Mouse (Mus musculus): ENCODE results near the gene Frmd4a. TPM values are rescaled to one million over a fixed set of nuclear protein-coding genes. Genes with fewer than 3 reads are reported as not detected.
"Not testable (repeated sequence)": the region's sequence is repeated elsewhere in the genome, so short reads cannot be mapped to it uniquely, and the experiment has no call there.

Frmd4a gene
- polyA plus RNA-seq, 1 experiment from 2014 or later, result 13.7 TPM

GRCm38 (mm10) chr2:4619126-4619525 lies 601.6 kb downstream of the Frmd4a start:
- H3K4me3 ChIP-seq (ENCODE audit: low read length); ATAC-seq; H3K27me3 ChIP-seq (replicated peaks; ENCODE audit: control insufficient read depth, insufficient read depth, low read length); H3K36me3 ChIP-seq (ENCODE audit: control insufficient read depth, insufficient read depth, low read length); H3K4me2 ChIP-seq (ENCODE audit: low read depth, low read length); H3K27ac ChIP-seq (ENCODE audit: low read length); H3K4me1 ChIP-seq (ENCODE audit: control insufficient read depth, insufficient read depth, low read length); H3K9ac ChIP-seq (ENCODE audit: low read depth, low read length); H3K9me3 ChIP-seq (ENCODE audit: control insufficient read depth, low read length): not testable (repeated sequence)

GRCm38 (mm10) chr2:4619893-4620593 lies 602.5 kb downstream of the Frmd4a start:
- no peak overlapping the region for H3K9ac ChIP-seq (ENCODE audit: low read depth, low read length)
- H3K36me3 ChIP-seq (ENCODE audit: control insufficient read depth, insufficient read depth, low read length), result peaks cover 3% of the 10 kb centered on the region
- peak overlapping the region; percentile 72 for H3K27ac ChIP-seq (ENCODE audit: low read length)
- H3K4me1 ChIP-seq (ENCODE audit: control insufficient read depth, insufficient read depth, low read length), result 0 out of 2 replicates have a peak, but pooled peaks cover 8% of the 10 kb centered on the region
- H3K9me3 ChIP-seq (ENCODE audit: control insufficient read depth, low read length), result no peaks in the 10 kb centered on the region
- no peak overlapping the region for H3K4me2 ChIP-seq (ENCODE audit: low read depth, low read length)
- H3K27me3 ChIP-seq (replicated peaks; ENCODE audit: control insufficient read depth, insufficient read depth, low read length), result no peaks in the 10 kb centered on the region
- 60% methylated on average over 6 of the region's 6 CpGs for WGBS
- ATAC-seq, result peak; percentile 22; the same call in 1 of the 2 replicates
- no peak overlapping the region for H3K4me3 ChIP-seq (ENCODE audit: low read length)

GRCm38 (mm10) chr2:4620640-4621401 lies 603.3 kb downstream of the Frmd4a start:
- no peaks in the 10 kb centered on the region for H3K27me3 ChIP-seq (replicated peaks; ENCODE audit: control insufficient read depth, insufficient read depth, low read length)
- WGBS, result 53% methylated on average over 12 of the region's 12 CpGs
- H3K9me3 ChIP-seq (ENCODE audit: control insufficient read depth, low read length), result no peaks in the 10 kb centered on the region
- peak overlapping the region; percentile 72 for H3K27ac ChIP-seq (ENCODE audit: low read length)
- no peak overlapping the region for H3K9ac ChIP-seq (ENCODE audit: low read depth, low read length)
- 0 out of 2 replicates have a peak, but pooled peaks cover 5% of the 10 kb centered on the region for H3K4me1 ChIP-seq (ENCODE audit: control insufficient read depth, insufficient read depth, low read length)
- ATAC-seq, result peak; percentile 71
- no peak overlapping the region for H3K4me3 ChIP-seq (ENCODE audit: low read length)
- peaks cover 3% of the 10 kb centered on the region for H3K36me3 ChIP-seq (ENCODE audit: control insufficient read depth, insufficient read depth, low read length)
- no peak overlapping the region for H3K4me2 ChIP-seq (ENCODE audit: low read depth, low read length)

GRCm38 (mm10) chr2:4621471-4621985 lies 604.0 kb downstream of the Frmd4a start:
- WGBS, result 57% methylated on average over 3 of the region's 3 CpGs
- Histone ChIP-seq H3K4me3 (ENCODE audit: low read length) (no peak overlapping the region), H3K36me3 (ENCODE audit: control insufficient read depth, insufficient read depth, low read length) (peaks cover 5% of the 10 kb centered on the region), H3K4me2 (ENCODE audit: low read depth, low read length) (no peak overlapping the region), H3K27me3 (replicated peaks; ENCODE audit: control insufficient read depth, insufficient read depth, low read length) (no peaks in the 10 kb centered on the region), H3K9ac (ENCODE audit: low read depth, low read length) (no peak overlapping the region), H3K9me3 (ENCODE audit: control insufficient read depth, low read length) (no peaks in the 10 kb centered on the region), H3K27ac (ENCODE audit: low read length) (peak overlapping the region; percentile 72), H3K4me1 (ENCODE audit: control insufficient read depth, insufficient read depth, low read length) (0 out of 2 replicates have a peak, but pooled peaks cover 5% of the 10 kb centered on the region)
- ATAC-seq, result peak; percentile 33; the same call in 1 of the 2 replicates

- no peak overlapping the region for H3K4me2 ChIP-seq (ENCODE audit: low read depth, low read length)
Observed at GRCm38 (mm10) chr2:4626911-4627310, 609.4 kb downstream of the Frmd4a start.

GRCm38 (mm10) chr2:4628920-4629319 lies 611.4 kb downstream of the Frmd4a start:
- Histone ChIP-seq H3K4me2 (ENCODE audit: low read depth, low read length) (no peak overlapping the region), H3K27ac (ENCODE audit: low read length) (no peak overlapping the region), H3K4me1 (ENCODE audit: control insufficient read depth, insufficient read depth, low read length) (no peaks in the 10 kb centered on the region), H3K27me3 (replicated peaks; ENCODE audit: control insufficient read depth, insufficient read depth, low read length) (no peaks in the 10 kb centered on the region), H3K4me3 (ENCODE audit: low read length) (no peak overlapping the region), H3K9me3 (ENCODE audit: control insufficient read depth, low read length) (no peaks in the 10 kb centered on the region), H3K9ac (ENCODE audit: low read depth, low read length) (no peak overlapping the region), H3K36me3 (ENCODE audit: control insufficient read depth, insufficient read depth, low read length) (peaks cover 12% of the 10 kb centered on the region)
- 95% methylated on average over 2 of the region's 2 CpGs for WGBS
- no peak for ATAC-seq

More at GRCm38 (mm10) chr2:4626911-4627310, 609.4 kb downstream of the Frmd4a start:
- Histone ChIP-seq H3K27me3 (replicated peaks; ENCODE audit: control insufficient read depth, insufficient read depth, low read length) (no peaks in the 10 kb centered on the region), H3K36me3 (ENCODE audit: control insufficient read depth, insufficient read depth, low read length) (peaks cover 5% of the 10 kb centered on the region), H3K9me3 (ENCODE audit: control insufficient read depth, low read length) (no peaks in the 10 kb centered on the region), H3K4me3 (ENCODE audit: low read length) (no peak overlapping the region), H3K4me1 (ENCODE audit: control insufficient read depth, insufficient read depth, low read length) (no peaks in the 10 kb centered on the region), H3K9ac (ENCODE audit: low read depth, low read length) (no peak overlapping the region), H3K27ac (ENCODE audit: low read length) (no peak overlapping the region)
- 77% methylated on average over 3 of the region's 3 CpGs for WGBS
- ATAC-seq, result no peak

- 91% methylated on average over 11 of the region's 11 CpGs for WGBS
- Histone ChIP-seq H3K9ac (ENCODE audit: low read depth, low read length) (no peak overlapping the region), H3K4me1 (ENCODE audit: control insufficient read depth, insufficient read depth, low read length) (no peaks in the 10 kb centered on the region), H3K4me2 (ENCODE audit: low read depth, low read length) (no peak overlapping the region), H3K4me3 (ENCODE audit: low read length) (no peak overlapping the region), H3K36me3 (ENCODE audit: control insufficient read depth, insufficient read depth, low read length) (peaks cover 12% of the 10 kb centered on the region), H3K27me3 (replicated peaks; ENCODE audit: control insufficient read depth, insufficient read depth, low read length) (no peaks in the 10 kb centered on the region), H3K27ac (ENCODE audit: low read length) (no peak overlapping the region), H3K9me3 (ENCODE audit: control insufficient read depth, low read length) (no peaks in the 10 kb centered on the region)
- ATAC-seq, result no peak
Observed at GRCm38 (mm10) chr2:4629470-4629869, 612.0 kb downstream of the Frmd4a start.

- no peaks in the 10 kb centered on the region for H3K9me3 ChIP-seq (ENCODE audit: control insufficient read depth, low read length)
- H3K9ac ChIP-seq (ENCODE audit: low read depth, low read length), result no peak overlapping the region
- 95% methylated on average over 10 of the region's 10 CpGs for WGBS
- H3K36me3 ChIP-seq (ENCODE audit: control insufficient read depth, insufficient read depth, low read length), result peaks cover 12% of the 10 kb centered on the region
- no peak overlapping the region for H3K4me2 ChIP-seq (ENCODE audit: low read depth, low read length)
- ATAC-seq, result no peak
- H3K27me3 ChIP-seq (replicated peaks; ENCODE audit: control insufficient read depth, insufficient read depth, low read length), result no peaks in the 10 kb centered on the region
- H3K27ac ChIP-seq (ENCODE audit: low read length), result no peak overlapping the region
- H3K4me1 ChIP-seq (ENCODE audit: control insufficient read depth, insufficient read depth, low read length), result no peaks in the 10 kb centered on the region
- H3K4me3 ChIP-seq (ENCODE audit: low read length), result no peak overlapping the region
Observed at GRCm38 (mm10) chr2:4630197-4630835, 612.8 kb downstream of the Frmd4a start.

GRCm38 (mm10) chr2:4635804-4636203 lies 618.3 kb downstream of the Frmd4a start:
- H3K27me3 ChIP-seq (replicated peaks; ENCODE audit: control insufficient read depth, insufficient read depth, low read length), result no peaks in the 10 kb centered on the region
- no peak for ATAC-seq
- no peaks in the 10 kb centered on the region for H3K9me3 ChIP-seq (ENCODE audit: control insufficient read depth, low read length)
- no peak overlapping the region for H3K9ac ChIP-seq (ENCODE audit: low read depth, low read length)
- H3K4me2 ChIP-seq (ENCODE audit: low read depth, low read length), result no peak overlapping the region
- WGBS, result 85% methylated on average over 8 of the region's 8 CpGs
- no peak overlapping the region for H3K4me3 ChIP-seq (ENCODE audit: low read length)
- H3K4me1 ChIP-seq (ENCODE audit: control insufficient read depth, insufficient read depth, low read length), result no peaks in the 10 kb centered on the region
- no peak overlapping the region for H3K27ac ChIP-seq (ENCODE audit: low read length)
- H3K36me3 ChIP-seq (ENCODE audit: control insufficient read depth, insufficient read depth, low read length), result peaks cover 24% of the 10 kb centered on the region

All from intestine, embryonic 16.5 days (tissue).